Mouse (Mus musculus): ENCODE results near the gene Znrf3.

DNA sequence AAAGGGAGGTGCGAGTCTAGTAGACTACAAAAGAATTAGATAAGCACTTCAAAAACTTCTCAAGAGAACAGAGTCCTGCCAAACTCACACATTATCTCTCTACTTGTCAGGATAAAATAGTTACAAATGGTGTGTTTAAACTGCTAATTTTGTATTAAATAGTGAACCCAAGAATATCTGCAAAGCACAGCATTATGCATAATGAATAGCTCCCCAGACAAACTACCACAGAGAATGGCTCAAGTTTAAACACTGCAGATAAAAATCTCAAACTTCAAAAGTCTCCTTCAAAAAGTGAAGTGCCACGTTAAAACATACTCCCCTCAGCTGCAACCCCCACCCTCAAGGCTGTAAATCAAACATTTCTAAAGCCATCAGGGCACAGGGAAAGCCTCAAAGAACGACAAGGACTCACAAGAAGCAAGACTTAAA lies 2.0 kb downstream of the Znrf3 start:
- TF ChIP-seq CTCF (IDR thresholded peaks at IDR 0.05; ENCODE audit: control insufficient read depth, insufficient read depth, low read length) (no peak), POLR2A (IDR thresholded peaks at IDR 0.05; ENCODE audit: borderline replicate concordance, control insufficient read depth, low read depth, low read length) (no peak)

Measured in bone marrow, adult 2 months (tissue).